Mouse (Mus musculus): ENCODE results near the gene Mecom. TPM values are rescaled to one million over a fixed set of nuclear protein-coding genes. Genes with fewer than 3 reads are reported as not detected.

The Mecom gene
- polyA plus RNA-seq, 1 experiment from 2014 or later, result 2.4 TPM

- Histone ChIP-seq H3K9ac (replicated peaks) (no peak overlapping the region), H3K27me3 (no peaks in the 10 kb centered on the region), H3K4me1 (0 out of 2 replicates have a peak, but pooled peaks cover 4% of the 10 kb centered on the region), H3K36me3 (no peaks in the 10 kb centered on the region), H3K4me2 (replicated peaks) (no peak overlapping the region), H3K9me3 (no peaks in the 10 kb centered on the region), H3K4me3 (no peak overlapping the region), H3K27ac (replicated peaks) (no peak overlapping the region)
- no peak for ATAC-seq (replicated peaks)
- 69% methylated on average over 7 of the region's 7 CpGs for WGBS
Measured at GRCm38 (mm10) chr3:30000260-30000659, 547.5 kb downstream of the Mecom start.

GRCm38 (mm10) chr3:29999035-29999434 is 548.8 kb downstream of the Mecom start:
- WGBS, result 55% methylated on average over 1 of the region's 1 CpGs
- H3K4me3 ChIP-seq, result no peak overlapping the region
- no peaks in the 10 kb centered on the region for H3K27me3 ChIP-seq
- H3K9ac ChIP-seq (replicated peaks), result no peak overlapping the region
- no peaks in the 10 kb centered on the region for H3K4me1 ChIP-seq
- no peaks in the 10 kb centered on the region for H3K9me3 ChIP-seq
- ATAC-seq (replicated peaks), result no peak
- no peak overlapping the region for H3K4me2 ChIP-seq (replicated peaks)
- H3K36me3 ChIP-seq, result no peaks in the 10 kb centered on the region
- no peak overlapping the region for H3K27ac ChIP-seq (replicated peaks)

GRCm38 (mm10) chr3:29997068-29997467 is 550.7 kb downstream of the Mecom start:
- H3K9ac ChIP-seq (replicated peaks), result no peak overlapping the region
- no peak overlapping the region for H3K27ac ChIP-seq (replicated peaks)
- no peaks in the 10 kb centered on the region for H3K4me1 ChIP-seq
- H3K36me3 ChIP-seq, result no peaks in the 10 kb centered on the region
- H3K27me3 ChIP-seq, result no peaks in the 10 kb centered on the region
- no peaks in the 10 kb centered on the region for H3K9me3 ChIP-seq
- no peak overlapping the region for H3K4me2 ChIP-seq (replicated peaks)
- 88% methylated on average over 7 of the region's 7 CpGs for WGBS
- ATAC-seq (replicated peaks), result no peak
- H3K4me3 ChIP-seq, result no peak overlapping the region

GRCm38 (mm10) chr3:29993346-29993745 is 554.5 kb downstream of the Mecom start:
- H3K9ac ChIP-seq (replicated peaks), result no peak overlapping the region
- H3K4me1 ChIP-seq, result no peaks in the 10 kb centered on the region
- no peak overlapping the region for H3K4me2 ChIP-seq (replicated peaks)
- no peak overlapping the region for H3K27ac ChIP-seq (replicated peaks)
- WGBS, result 85% methylated on average over 10 of the region's 10 CpGs
- no peak for ATAC-seq (replicated peaks)
- no peaks in the 10 kb centered on the region for H3K27me3 ChIP-seq
- H3K4me3 ChIP-seq, result no peak overlapping the region
- no peaks in the 10 kb centered on the region for H3K36me3 ChIP-seq
- H3K9me3 ChIP-seq, result no peaks in the 10 kb centered on the region

GRCm38 (mm10) chr3:29991523-29991922 is 556.3 kb downstream of the Mecom start:
- no peaks in the 10 kb centered on the region for H3K27me3 ChIP-seq
- H3K4me3 ChIP-seq, result no peak overlapping the region
- no peak overlapping the region for H3K4me2 ChIP-seq (replicated peaks)
- H3K4me1 ChIP-seq, result no peaks in the 10 kb centered on the region
- WGBS, result 90% methylated on average over 1 of the region's 1 CpGs
- H3K36me3 ChIP-seq, result no peaks in the 10 kb centered on the region
- H3K9ac ChIP-seq (replicated peaks), result no peak overlapping the region
- H3K27ac ChIP-seq (replicated peaks), result no peak overlapping the region
- H3K9me3 ChIP-seq, result no peaks in the 10 kb centered on the region
- no peak for ATAC-seq (replicated peaks)

GRCm38 (mm10) chr3:29984431-29984830 is 563.4 kb downstream of the Mecom start:
- H3K4me2 ChIP-seq (replicated peaks), result no peak overlapping the region
- H3K4me3 ChIP-seq, result no peak overlapping the region
- H3K27me3 ChIP-seq, result no peaks in the 10 kb centered on the region
- no peaks in the 10 kb centered on the region for H3K4me1 ChIP-seq
- 76% methylated on average over 3 of the region's 3 CpGs for WGBS
- H3K36me3 ChIP-seq, result no peaks in the 10 kb centered on the region
- no peak overlapping the region for H3K9ac ChIP-seq (replicated peaks)
- no peak for ATAC-seq (replicated peaks)
- no peak overlapping the region for H3K27ac ChIP-seq (replicated peaks)
- H3K9me3 ChIP-seq, result no peaks in the 10 kb centered on the region

GRCm38 (mm10) chr3:29981259-29981910 is 566.4 kb downstream of the Mecom start:
- no peak overlapping the region for H3K4me2 ChIP-seq (replicated peaks)
- no peaks in the 10 kb centered on the region for H3K27me3 ChIP-seq
- ATAC-seq (replicated peaks), result no peak
- H3K4me1 ChIP-seq, result no peaks in the 10 kb centered on the region
- 79% methylated on average over 7 of the region's 7 CpGs for WGBS
- no peak overlapping the region for H3K27ac ChIP-seq (replicated peaks)
- H3K4me3 ChIP-seq, result no peak overlapping the region
- H3K36me3 ChIP-seq, result no peaks in the 10 kb centered on the region
- H3K9ac ChIP-seq (replicated peaks), result no peak overlapping the region
- H3K9me3 ChIP-seq, result no peaks in the 10 kb centered on the region

GRCm38 (mm10) chr3:29980531-29980930 is 567.3 kb downstream of the Mecom start:
- Histone ChIP-seq H3K4me3 (no peak overlapping the region), H3K27ac (replicated peaks) (no peak overlapping the region), H3K9ac (replicated peaks) (no peak overlapping the region), H3K9me3 (no peaks in the 10 kb centered on the region), H3K27me3 (no peaks in the 10 kb centered on the region), H3K36me3 (no peaks in the 10 kb centered on the region), H3K4me2 (replicated peaks) (no peak overlapping the region), H3K4me1 (no peaks in the 10 kb centered on the region)
- ATAC-seq (replicated peaks), result no peak
- 91% methylated on average over 9 of the region's 9 CpGs for WGBS

- Histone ChIP-seq H3K36me3 (no peaks in the 10 kb centered on the region), H3K4me1 (no peaks in the 10 kb centered on the region), H3K27ac (replicated peaks) (no peak overlapping the region), H3K27me3 (no peaks in the 10 kb centered on the region), H3K9ac (replicated peaks) (no peak overlapping the region), H3K4me2 (replicated peaks) (no peak overlapping the region), H3K4me3 (no peak overlapping the region), H3K9me3 (no peaks in the 10 kb centered on the region)
- no peak for ATAC-seq (replicated peaks)
- WGBS, result 81% methylated on average over 4 of the region's 4 CpGs
Measured at GRCm38 (mm10) chr3:29976580-29976979, 571.2 kb downstream of the Mecom start.

- no peak for ATAC-seq (replicated peaks)
- 87% methylated on average over 11 of the region's 11 CpGs for WGBS
- Histone ChIP-seq H3K9me3 (no peaks in the 10 kb centered on the region), H3K4me1 (no peaks in the 10 kb centered on the region), H3K9ac (replicated peaks) (no peak overlapping the region), H3K4me2 (replicated peaks) (no peak overlapping the region), H3K36me3 (no peaks in the 10 kb centered on the region), H3K27ac (replicated peaks) (no peak overlapping the region), H3K4me3 (no peak overlapping the region), H3K27me3 (no peaks in the 10 kb centered on the region)
Measured at GRCm38 (mm10) chr3:29968433-29968949, 579.3 kb downstream of the Mecom start.

GRCm38 (mm10) chr3:29963953-29964352 is 583.9 kb downstream of the Mecom start:
- no peak overlapping the region for H3K4me3 ChIP-seq
- H3K9ac ChIP-seq (replicated peaks), result no peak overlapping the region
- no peaks in the 10 kb centered on the region for H3K36me3 ChIP-seq
- no peaks in the 10 kb centered on the region for H3K4me1 ChIP-seq
- no peak for ATAC-seq (replicated peaks)
- H3K27ac ChIP-seq (replicated peaks), result no peak overlapping the region
- H3K4me2 ChIP-seq (replicated peaks), result no peak overlapping the region
- H3K27me3 ChIP-seq, result no peaks in the 10 kb centered on the region
- no peaks in the 10 kb centered on the region for H3K9me3 ChIP-seq
- WGBS, result 83% methylated on average over 7 of the region's 7 CpGs

- no peak for ATAC-seq (replicated peaks)
- 94% methylated on average over 3 of the region's 3 CpGs for WGBS
- H3K9ac ChIP-seq (replicated peaks), result no peak overlapping the region
- H3K27ac ChIP-seq (replicated peaks), result no peak overlapping the region
- H3K4me3 ChIP-seq, result no peak overlapping the region
- H3K36me3 ChIP-seq, result no peaks in the 10 kb centered on the region
- no peaks in the 10 kb centered on the region for H3K4me1 ChIP-seq
- H3K4me2 ChIP-seq (replicated peaks), result no peak overlapping the region
- H3K9me3 ChIP-seq, result no peaks in the 10 kb centered on the region
- H3K27me3 ChIP-seq, result no peaks in the 10 kb centered on the region
Measured at GRCm38 (mm10) chr3:29963447-29963846, 584.4 kb downstream of the Mecom start.

- no peak overlapping the region for H3K4me3 ChIP-seq
- no peak overlapping the region for H3K27ac ChIP-seq (replicated peaks)
- no peaks in the 10 kb centered on the region for H3K27me3 ChIP-seq
- no peak overlapping the region for H3K9ac ChIP-seq (replicated peaks)
- H3K4me2 ChIP-seq (replicated peaks), result no peak overlapping the region
- no peak for ATAC-seq (replicated peaks)
- H3K4me1 ChIP-seq, result 0 out of 2 replicates have a peak, but pooled peaks cover 10% of the 10 kb centered on the region
- no peaks in the 10 kb centered on the region for H3K9me3 ChIP-seq
- no peaks in the 10 kb centered on the region for H3K36me3 ChIP-seq
- 88% methylated on average over 3 of the region's 3 CpGs for WGBS
Measured at GRCm38 (mm10) chr3:29959051-29959450, 588.8 kb downstream of the Mecom start.
